Mouse (Mus musculus): ENCODE measurements around the gene Gm28047.

DNA sequence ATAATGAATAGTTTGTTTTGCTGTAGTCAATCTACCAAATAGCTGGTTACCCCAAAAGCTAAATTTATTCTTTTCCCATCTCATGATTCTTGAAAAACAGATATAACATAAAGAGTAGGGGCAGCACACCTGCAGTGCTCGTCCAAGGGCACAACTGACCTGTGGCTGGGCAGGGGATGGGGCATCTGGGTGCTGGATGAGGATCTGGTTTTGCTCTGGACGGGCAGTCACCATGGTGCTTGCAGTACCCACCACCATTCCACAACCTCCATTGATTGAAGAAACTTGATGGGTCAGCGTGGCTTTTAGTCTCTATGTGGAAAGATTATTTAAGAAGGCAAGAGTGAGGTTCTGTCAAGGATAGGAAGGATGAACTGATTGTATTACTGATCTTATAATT lies 78.6 kb downstream of the Gm28047 start:
- TF ChIP-seq CTCF (IDR thresholded peaks at IDR 0.05; ENCODE audit: low read depth) (no peak), EP300 (IDR thresholded peaks at IDR 0.05; ENCODE audit: low read depth) (no peak)
